Mouse (Mus musculus) gastrocnemius, postnatal 36 days (tissue): ENCODE measurements around the gene Cd6. TPM values are rescaled to one million over a fixed set of nuclear protein-coding genes. Genes with fewer than 3 reads are reported as not detected.

Experiments
- DNase-seq, 2 experiments: peaks; one replicate each; pipeline ENCODE4 v3.0.0; 2022
- intact Hi-C: fragments of 180-260 bp; cut with DNase I; formaldehyde crosslinking; loops from one replicate; pipeline ENCODE4 v1.15.1; 2025
- total RNA-seq, 2 experiments: library from RNA; stranded (reverse); gene quantifications; 2 replicates each; pipeline ENCODE4 v1.2.3; 2021

Gene Cd6
- total RNA-seq, 2 experiments from 2014 or later: 0.87 TPM; not detected in 1

GRCm38 (mm10) chr19:10769429-10770195 is 60.2 kb downstream of the Cd6 start:
- intact Hi-C loops: no loop called here
- no peak for DNase-seq

DNA sequence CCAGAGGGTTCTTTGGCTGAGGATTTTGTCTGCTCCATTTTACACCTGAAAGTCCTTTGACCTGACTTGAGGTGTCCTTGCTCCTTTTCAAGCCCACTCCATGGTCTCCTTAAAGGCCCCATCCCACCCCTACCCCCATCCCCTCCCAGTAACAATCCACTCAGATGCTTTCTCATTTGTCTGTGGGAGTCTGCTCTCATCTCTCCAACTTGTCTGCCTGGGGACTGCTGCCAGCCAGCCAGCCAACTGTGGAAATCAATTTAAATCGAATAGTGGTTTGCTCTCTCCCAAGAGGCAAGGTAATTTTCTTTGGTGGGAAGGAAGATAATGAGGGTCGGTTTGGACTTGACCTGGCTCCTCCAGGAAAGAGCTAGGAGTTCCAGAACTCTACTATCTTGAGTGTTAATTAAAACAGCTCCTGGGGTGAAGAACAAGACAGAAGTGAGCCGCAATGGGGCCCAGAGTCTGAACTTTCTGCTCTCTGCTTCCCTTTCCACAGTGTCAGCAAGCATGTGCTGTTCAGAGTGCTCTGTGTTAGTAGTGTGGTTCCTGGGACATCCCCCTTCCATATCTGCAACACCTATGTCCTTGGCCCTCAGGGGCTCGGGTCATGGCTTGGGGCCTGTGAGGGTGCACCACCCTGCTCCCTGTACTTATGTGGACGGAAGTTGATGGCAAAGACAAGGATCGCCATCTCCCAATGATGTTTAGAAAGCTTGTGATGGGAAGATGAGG is 61.0 kb downstream of the Cd6 start:
- intact Hi-C loops: no loop called here
- DNase-seq: no peak

- no peak for DNase-seq
- intact Hi-C loops: no loop called here
Observed at GRCm38 (mm10) chr19:10767631-10768030, 62.2 kb downstream of the Cd6 start.

- intact Hi-C loops: no loop called here
- no peak for DNase-seq
Observed at GRCm38 (mm10) chr19:10763381-10764031, 66.4 kb downstream of the Cd6 start.

DNA sequence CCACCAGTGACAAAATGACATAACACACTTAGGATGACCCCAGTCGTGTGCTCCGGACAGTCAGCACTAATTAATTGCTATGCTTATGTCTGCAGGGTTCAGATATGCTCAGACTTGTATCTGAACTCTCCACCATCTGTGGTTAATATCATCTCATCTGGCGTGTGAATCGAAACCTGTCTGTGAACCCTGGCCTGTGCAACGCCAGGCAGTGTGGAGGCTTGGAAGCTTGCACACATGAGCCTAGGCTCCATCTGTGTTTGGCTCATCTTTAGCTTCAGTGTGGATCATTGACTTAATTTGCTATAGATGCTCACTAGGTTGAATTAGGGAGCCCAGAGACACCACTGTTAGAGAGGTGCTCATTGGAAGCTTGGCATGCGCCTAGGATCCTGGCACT is 67.4 kb downstream of the Cd6 start:
- intact Hi-C loops: no loop called here
- no peak for DNase-seq

- intact Hi-C loops: no loop called here
- no peak for DNase-seq
Observed at GRCm38 (mm10) chr19:10761794-10762415, 68.0 kb downstream of the Cd6 start.

- peak; percentile 37 to 51 for DNase-seq
- intact Hi-C loops: no loop called here
Observed at GRCm38 (mm10) chr19:10759983-10760831, 69.7 kb downstream of the Cd6 start.

GRCm38 (mm10) chr19:10759525-10759924 is 70.3 kb downstream of the Cd6 start:
- no peak for DNase-seq
- intact Hi-C loops: no loop called here

GRCm38 (mm10) chr19:10758708-10759107 is 71.2 kb downstream of the Cd6 start:
- intact Hi-C loops: no loop called here
- no peak for DNase-seq

- DNase-seq: no peak
- intact Hi-C loops: no loop called here
Observed at GRCm38 (mm10) chr19:10757526-10757925, 72.3 kb downstream of the Cd6 start.

DNA sequence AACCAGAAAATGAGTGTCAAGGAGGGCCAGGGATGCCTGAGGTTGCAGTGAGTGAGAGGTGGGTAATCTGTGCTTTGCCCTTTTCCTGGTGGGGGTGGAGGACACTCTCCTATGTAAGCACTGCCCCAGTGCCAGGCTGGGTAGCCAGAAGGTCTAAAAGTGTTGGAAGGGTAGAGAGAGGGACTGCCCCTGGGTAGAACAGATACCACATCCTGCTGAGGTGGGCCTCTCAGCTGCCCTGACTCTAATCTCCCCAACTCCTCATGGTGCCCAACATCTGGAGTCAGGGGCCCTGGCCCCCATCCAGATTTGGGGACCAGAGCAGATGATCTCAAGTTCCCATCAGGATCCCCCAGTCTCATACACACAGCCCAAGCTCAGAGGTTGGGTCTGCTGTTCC is 72.7 kb downstream of the Cd6 start:
- intact Hi-C loops: no loop called here

DNA sequence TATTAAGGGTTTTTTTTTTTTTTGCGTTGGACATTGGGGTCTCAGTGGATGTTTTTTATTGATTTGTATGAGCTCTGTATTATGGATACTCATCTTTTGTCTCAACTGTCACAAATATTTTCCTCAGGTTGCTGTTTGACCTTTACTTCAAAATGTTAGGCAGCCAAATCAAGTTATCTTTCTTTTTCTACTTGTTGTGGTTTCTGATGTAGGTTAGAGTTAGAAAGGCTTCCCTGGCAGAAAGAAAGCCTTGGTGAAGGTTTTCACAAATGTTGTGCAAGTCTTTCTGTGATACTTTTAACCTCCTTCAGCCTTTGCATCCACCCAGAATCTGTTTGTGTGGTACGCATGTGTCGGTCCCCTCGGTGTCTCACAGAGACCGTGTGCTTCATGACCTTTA is 77.2 kb downstream of the Cd6 start:
- intact Hi-C loops: loop anchor here (2.0 kb wide), 1 partner anchor 14 kb away; the partner anchor contains the start of gene Cd5
- no peak for DNase-seq

More for the DNA sequence above, 72.7 kb downstream of the Cd6 start:
- DNase-seq: no peak

GRCm38 (mm10) chr19:10752106-10752505 is 77.8 kb downstream of the Cd6 start:
- DNase-seq: no peak
- intact Hi-C loops: loop anchor here (2.0 kb wide), 1 partner anchor 13 kb away; the partner anchor contains the start of gene Cd5

- intact Hi-C loops: loop anchor here (2.0 kb wide), 1 partner anchor 13 kb away; the partner anchor contains the start of gene Cd5
- no peak for DNase-seq
Observed at GRCm38 (mm10) chr19:10751607-10752006, 78.3 kb downstream of the Cd6 start.

DNA sequence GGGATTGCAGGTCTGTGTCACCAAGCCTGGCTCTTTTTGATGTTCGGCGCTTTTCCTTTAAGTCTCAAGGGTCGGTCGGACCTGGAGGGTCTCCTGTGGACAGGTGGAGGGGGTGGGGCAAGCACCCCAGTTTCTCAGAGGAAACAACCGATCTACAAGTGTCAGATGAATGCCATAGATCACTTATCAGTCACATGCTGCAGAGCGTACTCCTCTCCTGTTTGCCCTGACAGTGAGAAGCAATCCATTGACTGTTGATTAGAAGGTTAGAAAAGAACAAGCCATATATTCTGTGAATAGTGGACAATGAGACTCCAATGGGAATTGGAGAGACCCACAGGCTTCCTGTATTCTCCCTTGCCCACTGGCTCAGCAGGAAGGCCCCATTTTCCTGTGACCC is 79.7 kb downstream of the Cd6 start:
- intact Hi-C loops: no loop called here
- DNase-seq: no peak

DNA sequence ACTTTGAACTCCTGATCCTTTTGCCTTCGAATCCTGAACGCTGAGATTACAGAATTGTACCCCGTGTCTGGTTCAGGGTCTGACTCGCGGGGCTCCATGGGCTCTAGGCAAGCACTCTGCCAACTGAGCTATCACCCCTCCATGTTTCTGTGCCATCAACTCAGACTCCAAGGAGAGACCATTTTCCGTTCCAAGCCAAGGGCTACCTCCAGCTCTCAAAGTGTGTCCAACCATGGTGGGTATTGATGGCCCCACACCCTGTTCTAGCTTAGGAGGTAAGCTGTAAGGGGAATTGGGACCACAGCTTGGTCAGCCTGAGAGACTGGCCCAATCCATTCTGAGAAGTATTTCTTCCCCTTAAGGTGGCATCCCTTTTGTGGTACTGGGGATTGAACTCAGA is 80.6 kb downstream of the Cd6 start:
- no peak for DNase-seq
- intact Hi-C loops: no loop called here

- intact Hi-C loops: no loop called here
Observed at GRCm38 (mm10) chr19:10748401-10749102, 81.3 kb downstream of the Cd6 start.

GRCm38 (mm10) chr19:10747718-10748117 is 82.1 kb downstream of the Cd6 start:
- intact Hi-C loops: no loop called here
- no peak for DNase-seq

More at GRCm38 (mm10) chr19:10748401-10749102, 81.3 kb downstream of the Cd6 start:
- DNase-seq: no peak

- intact Hi-C loops: no loop called here
- no peak for DNase-seq
Observed at GRCm38 (mm10) chr19:10747182-10747581, 82.7 kb downstream of the Cd6 start.
